Mouse (Mus musculus) myocyte (in vitro differentiated cells): ENCODE measurements around the gene Tmx2. TPM values are rescaled to one million over a fixed set of nuclear protein-coding genes. Genes with fewer than 3 reads are reported as not detected.
A peak's percentile ranks its signal among the peaks of the same experiment; 100 is the strongest.

ENCODE experiments used
- H3K27me3 ChIP-seq: one replicate; pipeline ENCODE4 v1.6.1; 2011; ENCODE audit not compliant: control insufficient read depth, insufficient read depth, insufficient read length
- H3K36me3 ChIP-seq: one replicate; pipeline ENCODE4 v1.6.1; 2011; ENCODE audit not compliant: control insufficient read depth, insufficient read depth
- H3K4me2 ChIP-seq: one replicate; pipeline ENCODE4 v1.6.1; 2011; ENCODE audit warnings: low read depth, control low read depth
- H3K4me3 ChIP-seq: one replicate; pipeline ENCODE4 v1.5.1; 2011; ENCODE audit warnings: mild to moderate bottlenecking, control low read depth, moderate library complexity
- H3K79me2 ChIP-seq: one replicate; pipeline ENCODE4 v1.6.1; 2011; ENCODE audit not compliant: control insufficient read depth, insufficient read depth
- H3ac ChIP-seq: one replicate; pipeline ENCODE4 v1.6.1; 2011; ENCODE audit not compliant: control insufficient read depth, insufficient read length
- CEBPB ChIP-seq: IDR thresholded peaks from 2 replicates; pipeline ENCODE4 v1.6.1; 2011; ENCODE audit warnings: mild to moderate bottlenecking, moderate library complexity; ENCODE audit not compliant: poor library complexity, insufficient read depth, severe bottlenecking
- E2F4 ChIP-seq: IDR thresholded peaks from one replicate; pipeline ENCODE4 v1.6.1; 2011; ENCODE audit warnings: mild to moderate bottlenecking, control low read depth, moderate library complexity; ENCODE audit not compliant: insufficient read depth
- MAX ChIP-seq: IDR thresholded peaks from one replicate; pipeline ENCODE4 v1.6.1; 2011; ENCODE audit warnings: low read depth, mild to moderate bottlenecking, control low read depth
- MYOD1 ChIP-seq, 3 experiments: IDR thresholded peaks; one replicate each; pipeline ENCODE4 v1.6.1; 2011; ENCODE audit warnings: control low read depth in 2 of 3, low read depth in 2 of 3, mild to moderate bottlenecking in 2 of 3, moderate library complexity in 1 of 3; ENCODE audit not compliant: insufficient read length in 2 of 3, control insufficient read depth in 1 of 3
- MYOG ChIP-seq, 3 experiments: IDR thresholded peaks; one replicate each; pipeline ENCODE4 v1.6.1; 2011; ENCODE audit warnings: control low read depth in 2 of 3, low read depth in 2 of 3, mild to moderate bottlenecking in 2 of 3; ENCODE audit not compliant: insufficient read length in 2 of 3, control insufficient read depth in 1 of 3, insufficient read depth in 1 of 3
- POLR2A ChIP-seq: IDR thresholded peaks from one replicate; pipeline ENCODE4 v1.6.1; 2011; ENCODE audit warnings: low read depth, mild to moderate bottlenecking, control low read depth, moderate library complexity; ENCODE audit not compliant: insufficient read length
- POLR2AphosphoS2 ChIP-seq: IDR thresholded peaks from one replicate; pipeline ENCODE4 v1.6.1; 2011; ENCODE audit warnings: low read depth, control low read depth; ENCODE audit not compliant: insufficient read length
- REST ChIP-seq: IDR thresholded peaks from one replicate; pipeline ENCODE4 v1.6.1; 2011; ENCODE audit warnings: mild to moderate bottlenecking, control low read depth, moderate library complexity; ENCODE audit not compliant: insufficient read depth, insufficient read length
- SRF ChIP-seq: IDR thresholded peaks from one replicate; pipeline ENCODE4 v1.6.1; 2011; ENCODE audit warnings: low read depth; ENCODE audit not compliant: control insufficient read depth, insufficient read length
- TCF12 ChIP-seq: IDR thresholded peaks from one replicate; pipeline ENCODE4 v1.6.1; 2011; ENCODE audit warnings: mild to moderate bottlenecking, control low read depth; ENCODE audit not compliant: poor library complexity, insufficient read depth, severe bottlenecking
- TCF3 ChIP-seq: IDR thresholded peaks from one replicate; pipeline ENCODE4 v1.6.1; 2011; ENCODE audit warnings: low read depth, control low read depth; ENCODE audit not compliant: insufficient read length
- USF1 ChIP-seq: IDR thresholded peaks from one replicate; pipeline ENCODE4 v1.6.1; 2011; ENCODE audit warnings: low read depth, mild to moderate bottlenecking, control low read depth, moderate library complexity
- polyA plus RNA-seq: library from polyadenylated mRNA; unstranded; fragments of >200 nt; fragmentation: generic; extraction: Trizol; gene quantifications from one replicate; pipeline ENCODE4 v1.2.1, GENCODE M21; 2012; ENCODE audit warnings: missing spikeins

Tmx2 gene
- polyA plus RNA-seq, 1 experiment: 113 TPM

DNA sequence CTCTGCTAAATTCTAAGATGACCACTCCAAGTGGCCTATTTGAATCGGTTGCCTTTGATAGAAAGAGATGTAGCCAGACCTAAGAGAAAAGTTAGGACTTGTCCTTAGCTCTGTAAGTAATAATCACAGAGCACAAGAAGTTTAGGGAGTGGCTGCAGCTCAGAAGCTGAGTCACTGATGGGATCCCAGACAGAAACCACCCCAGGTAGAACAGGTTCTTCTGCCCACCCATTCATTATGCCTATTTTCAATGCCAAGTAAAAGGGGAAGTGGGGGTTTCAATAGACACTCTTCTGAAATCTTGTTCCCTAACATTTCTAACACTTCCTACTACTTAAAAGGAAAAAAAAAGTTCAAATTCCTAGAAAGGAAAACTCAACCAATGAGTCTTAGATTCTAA is 26.4 kb upstream of the Tmx2 start:
- TF ChIP-seq E2F4 (no peak), MYOD1 (IDR thresholded peaks at IDR 0.05; ENCODE audit: control insufficient read depth in 1 of 3, insufficient read length in 2 of 3, low read depth in 2 of 3) (no peak), POLR2A (no peak), TCF12 (no peak), MAX (no peak), TCF3 (no peak), CEBPB (no peak), REST (no peak), SRF (no peak), USF1 (no peak), MYOG (IDR thresholded peaks at IDR 0.05; ENCODE audit: control insufficient read depth in 1 of 3, insufficient read depth in 1 of 3, insufficient read length in 2 of 3, low read depth in 2 of 3) (no peak), POLR2AphosphoS2 (no peak)
- Histone ChIP-seq H3K79me2 (peaks cover 66% of the 10 kb centered on the region), H3ac (no peak overlapping the region), H3K4me2 (no peak overlapping the region), H3K36me3 (peaks cover 40% of the 10 kb centered on the region), H3K27me3 (no peaks in the 10 kb centered on the region), H3K4me3 (no peak overlapping the region)

DNA sequence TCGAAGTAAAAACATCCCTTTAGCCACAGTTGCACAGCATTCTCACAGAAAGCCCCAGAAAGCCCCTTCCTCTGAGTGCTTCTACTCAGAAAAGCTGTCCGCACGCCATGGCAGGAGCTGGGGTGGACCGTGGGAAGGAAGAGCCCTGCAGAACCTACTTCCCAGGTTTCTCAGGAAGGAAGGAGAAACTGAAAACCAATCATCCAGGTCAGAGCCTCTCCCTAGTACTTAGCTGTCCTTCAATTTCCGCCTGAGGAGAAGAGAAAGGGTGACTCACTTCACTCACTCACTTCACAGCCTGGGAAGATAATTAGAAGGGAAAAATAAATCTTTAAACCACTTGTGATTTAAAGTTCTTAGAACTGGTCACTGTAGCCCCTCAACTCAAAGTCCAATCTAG is 25.4 kb upstream of the Tmx2 start:
- no peak for TF ChIP-seq TCF3
- no peak for TF ChIP-seq CEBPB
- TF ChIP-seq POLR2AphosphoS2: no peak
- TF ChIP-seq MAX: no peak
- TF ChIP-seq MYOG (IDR thresholded peaks at IDR 0.05; ENCODE audit: control insufficient read depth in 1 of 3, insufficient read depth in 1 of 3, insufficient read length in 2 of 3, low read depth in 2 of 3): no peak
- no peak for TF ChIP-seq REST
- TF ChIP-seq MYOD1 (IDR thresholded peaks at IDR 0.05; ENCODE audit: control insufficient read depth in 1 of 3, insufficient read length in 2 of 3, low read depth in 2 of 3): no peak
- TF ChIP-seq E2F4: no peak
- TF ChIP-seq POLR2A: no peak
- TF ChIP-seq TCF12: no peak
- no peak for TF ChIP-seq USF1
- TF ChIP-seq SRF: no peak
- no peak overlapping the region for H3K4me2 ChIP-seq
- H3K4me3 ChIP-seq: no peak overlapping the region
- H3K27me3 ChIP-seq: no peaks in the 10 kb centered on the region
- H3K36me3 ChIP-seq: peaks cover 36% of the 10 kb centered on the region
- H3K79me2 ChIP-seq: peaks cover 56% of the 10 kb centered on the region
- no peak overlapping the region for H3ac ChIP-seq

DNA sequence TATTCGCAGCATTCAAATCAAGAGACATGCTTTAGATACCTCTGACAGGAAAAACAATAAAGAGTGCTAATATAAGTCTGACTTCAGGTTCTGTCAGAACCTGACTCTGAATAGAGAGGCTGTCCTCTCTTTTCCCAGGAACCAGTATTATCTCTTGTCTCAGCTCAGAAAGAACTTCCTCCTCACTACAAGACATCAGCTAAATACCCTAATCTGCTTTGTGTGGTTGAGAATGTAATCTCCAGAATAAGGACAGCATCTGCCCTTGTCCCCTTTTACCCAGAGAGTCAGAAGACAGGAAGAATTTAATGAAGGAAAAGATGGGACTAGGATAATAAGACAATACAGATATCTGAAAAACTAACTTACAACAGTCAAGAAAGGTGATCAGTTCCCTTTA is 24.6 kb upstream of the Tmx2 start:
- no peaks in the 10 kb centered on the region for H3K27me3 ChIP-seq
- no peak overlapping the region for H3K4me3 ChIP-seq
- peaks cover 33% of the 10 kb centered on the region for H3K36me3 ChIP-seq
- TF ChIP-seq TCF3 (no peak), POLR2AphosphoS2 (no peak), MYOG (IDR thresholded peaks at IDR 0.05; ENCODE audit: control insufficient read depth in 1 of 3, insufficient read depth in 1 of 3, insufficient read length in 2 of 3, low read depth in 2 of 3) (no peak), MYOD1 (IDR thresholded peaks at IDR 0.05; ENCODE audit: control insufficient read depth in 1 of 3, insufficient read length in 2 of 3, low read depth in 2 of 3) (no peak), E2F4 (no peak), SRF (no peak), TCF12 (no peak), POLR2A (no peak), CEBPB (no peak), REST (no peak), MAX (no peak)
- peaks cover 48% of the 10 kb centered on the region for H3K79me2 ChIP-seq
- H3K4me2 ChIP-seq: no peak overlapping the region
- H3ac ChIP-seq: no peak overlapping the region

DNA sequence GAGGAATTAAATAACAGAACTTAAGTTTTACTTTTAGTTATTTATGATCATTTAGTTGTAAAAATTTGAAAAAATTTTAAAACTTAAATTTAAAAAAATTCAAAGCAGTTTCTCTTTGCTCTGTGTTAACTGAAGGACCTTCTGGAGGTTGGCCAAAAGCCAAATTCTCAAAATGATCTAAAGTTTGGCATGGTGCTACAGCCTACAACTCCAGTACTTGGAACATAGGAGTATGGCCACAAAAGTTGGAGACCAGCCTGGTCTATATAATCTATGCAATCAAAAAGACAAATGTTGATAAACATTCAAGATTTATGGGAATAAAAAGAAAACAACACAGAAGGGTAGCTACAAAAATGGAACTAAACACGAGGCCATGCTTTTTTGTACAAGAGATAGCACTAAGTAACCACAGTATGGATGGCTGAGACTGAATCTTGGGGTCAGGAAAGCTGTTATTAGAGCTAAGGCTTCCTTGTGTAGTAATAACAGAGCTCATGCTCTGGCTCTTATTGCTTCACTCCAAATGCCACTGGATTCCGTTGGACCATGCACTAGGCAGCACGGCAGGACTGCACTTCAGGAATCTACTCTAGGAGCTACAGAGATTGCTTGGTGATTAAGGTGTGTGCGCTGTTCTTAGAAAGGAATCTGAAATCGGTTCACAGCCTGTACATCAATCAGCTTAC is 16.2 kb upstream of the Tmx2 start:
- no peak overlapping the region for H3K4me3 ChIP-seq
- no peak overlapping the region for H3ac ChIP-seq
- no peaks in the 10 kb centered on the region for H3K27me3 ChIP-seq
- no peaks in the 10 kb centered on the region for H3K79me2 ChIP-seq
- no peak overlapping the region for H3K4me2 ChIP-seq
- no peak for TF ChIP-seq TCF3
- no peak for TF ChIP-seq POLR2AphosphoS2
- no peak for TF ChIP-seq REST
- TF ChIP-seq MYOD1 (IDR thresholded peaks at IDR 0.05; ENCODE audit: control insufficient read depth in 1 of 3, insufficient read length in 2 of 3, low read depth in 2 of 3): no peak
- TF ChIP-seq MAX: no peak
- no peak for TF ChIP-seq USF1
- TF ChIP-seq E2F4: no peak
- no peak for TF ChIP-seq CEBPB
- TF ChIP-seq SRF: no peak
- peaks cover 69% of the 10 kb centered on the region for H3K36me3 ChIP-seq

DNA sequence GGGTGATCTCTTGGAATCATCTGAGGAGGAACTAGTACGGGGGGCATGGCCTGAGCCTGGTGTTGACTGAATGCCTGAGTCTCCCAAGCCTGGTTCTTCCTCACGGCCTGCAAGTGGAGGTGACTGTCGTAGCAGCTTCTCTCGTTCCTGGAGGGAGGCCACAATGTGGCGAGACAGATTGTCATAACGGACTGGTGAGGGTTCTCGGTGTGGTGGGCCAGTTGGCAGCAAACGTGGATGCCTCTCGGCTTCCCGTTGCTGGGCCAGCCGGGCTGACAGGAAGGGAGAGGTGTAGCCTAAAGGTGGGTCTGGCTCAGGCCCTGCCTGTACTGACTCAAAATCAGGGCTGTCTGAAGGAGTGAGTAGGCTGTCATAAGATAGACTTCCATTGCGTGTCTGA is 11.1 kb upstream of the Tmx2 start:
- Histone ChIP-seq H3ac (no peak overlapping the region), H3K4me2 (no peak overlapping the region), H3K4me3 (no peak overlapping the region), H3K79me2 (no peaks in the 10 kb centered on the region), H3K27me3 (no peaks in the 10 kb centered on the region), H3K36me3 (peaks cover 85% of the 10 kb centered on the region)
- TF ChIP-seq POLR2AphosphoS2 (peak; percentile 54), POLR2A (no peak)
